Mouse (Mus musculus) neural tube, embryonic 10.5 days (tissue): ENCODE data around the gene Otop1.

Source experiments
- DNase-seq: peaks from one replicate; pipeline ENCODE4 v3.0.0-alpha.2; 2017; ENCODE audit warnings: low spot score; ENCODE audit errors: extremely low spot score

Gene Otop1

GRCm38 (mm10) chr5:38275771-38276170 lies at the start of gene Otop1:
Gene Otop1, plus strand, starts transcription at chr5:38275972.
- DNase-seq: no peak

GRCm38 (mm10) chr5:38235422-38235821 lies 40.4 kb upstream of the Otop1 start:
- peak; percentile 65 for DNase-seq

- DNase-seq: no peak
Measured at GRCm38 (mm10) chr5:38236627-38237026, 39.1 kb upstream of the Otop1 start.

- peak; percentile 50 for DNase-seq
Measured at GRCm38 (mm10) chr5:38240727-38241472, 34.9 kb upstream of the Otop1 start.

- DNase-seq: no peak
Measured at GRCm38 (mm10) chr5:38241473-38241834, 34.3 kb upstream of the Otop1 start.

GRCm38 (mm10) chr5:38241966-38242365 lies 33.8 kb upstream of the Otop1 start:
- no peak for DNase-seq

GRCm38 (mm10) chr5:38255195-38255594 lies 20.6 kb upstream of the Otop1 start:
- no peak for DNase-seq

- DNase-seq: no peak
Measured at GRCm38 (mm10) chr5:38255644-38256043, 20.1 kb upstream of the Otop1 start.

GRCm38 (mm10) chr5:38256551-38256950 lies 19.2 kb upstream of the Otop1 start:
- no peak for DNase-seq

- no peak for DNase-seq
Measured at GRCm38 (mm10) chr5:38258034-38258772, 17.6 kb upstream of the Otop1 start.

GRCm38 (mm10) chr5:38258773-38259146 lies 17.0 kb upstream of the Otop1 start:
- no peak for DNase-seq

- no peak for DNase-seq
Measured at GRCm38 (mm10) chr5:38259455-38260106, 16.2 kb upstream of the Otop1 start.

GRCm38 (mm10) chr5:38260107-38260682 lies 15.6 kb upstream of the Otop1 start, which contains the start of gene Tmem128:
Gene Tmem128, plus strand, starts transcription at chr5:38260185.
- DNase-seq: peak; percentile 74

- no peak for DNase-seq
Measured at GRCm38 (mm10) chr5:38270942-38271341, 4.8 kb upstream of the Otop1 start.

- DNase-seq: no peak
Measured at GRCm38 (mm10) chr5:38273831-38274230, 1.9 kb upstream of the Otop1 start.

GRCm38 (mm10) chr5:38276451-38276850 lies 679 bp downstream of the Otop1 start:
- peak; percentile 36 for DNase-seq

- peak; percentile 49 for DNase-seq
Measured at GRCm38 (mm10) chr5:38277098-38277866, 1.5 kb downstream of the Otop1 start.

- DNase-seq: peak; percentile 31
Measured at GRCm38 (mm10) chr5:38277936-38278600, 2.3 kb downstream of the Otop1 start.

GRCm38 (mm10) chr5:38280075-38280474 lies 4.3 kb downstream of the Otop1 start:
- DNase-seq: no peak

- DNase-seq: no peak
Measured at GRCm38 (mm10) chr5:38285724-38286123, 10.0 kb downstream of the Otop1 start.

GRCm38 (mm10) chr5:38288476-38288875 lies 12.7 kb downstream of the Otop1 start:
- no peak for DNase-seq
